Mouse (Mus musculus): Measurements from ENCODE around the gene Trim2.

Gene Trim2

GRCm38 (mm10) chr3:84220748-84221147, 85.9 kb downstream of the Trim2 start:
- no peak for DNase-seq (ENCODE audit: low read depth, low spot score)

GRCm38 (mm10) chr3:84220326-84220725, 86.4 kb downstream of the Trim2 start:
- DNase-seq (ENCODE audit: low read depth, low spot score), result no peak

GRCm38 (mm10) chr3:84219720-84220273, 86.9 kb downstream of the Trim2 start:
- DNase-seq (ENCODE audit: low read depth, low spot score), result no peak

- no peak for DNase-seq (ENCODE audit: low read depth, low spot score)
These were observed 87.4 kb downstream of the Trim2 start for GRCm38 (mm10) chr3:84219166-84219710.

GRCm38 (mm10) chr3:84218498-84218897, 88.2 kb downstream of the Trim2 start:
- no peak for DNase-seq (ENCODE audit: low read depth, low spot score)

- DNase-seq (ENCODE audit: low read depth, low spot score), result no peak
These were observed 88.7 kb downstream of the Trim2 start for GRCm38 (mm10) chr3:84217961-84218351.

GRCm38 (mm10) chr3:84217118-84217960, 89.3 kb downstream of the Trim2 start:
- DNase-seq (ENCODE audit: low read depth, low spot score), result no peak

- DNase-seq (ENCODE audit: low read depth, low spot score), result no peak
These were observed 90.8 kb downstream of the Trim2 start for GRCm38 (mm10) chr3:84215743-84216360.

GRCm38 (mm10) chr3:84215253-84215652, 91.4 kb downstream of the Trim2 start:
- no peak for DNase-seq (ENCODE audit: low read depth, low spot score)

GRCm38 (mm10) chr3:84214501-84214900, 92.2 kb downstream of the Trim2 start:
- no peak for DNase-seq (ENCODE audit: low read depth, low spot score)

- no peak for DNase-seq (ENCODE audit: low read depth, low spot score)
These were observed 95.3 kb downstream of the Trim2 start for GRCm38 (mm10) chr3:84211340-84211875.

GRCm38 (mm10) chr3:84208917-84209513, 97.7 kb downstream of the Trim2 start:
- no peak for DNase-seq (ENCODE audit: low read depth, low spot score)

GRCm38 (mm10) chr3:84208475-84208874, 98.2 kb downstream of the Trim2 start:
- no peak for DNase-seq (ENCODE audit: low read depth, low spot score)

- DNase-seq (ENCODE audit: low read depth, low spot score), result no peak
These were observed 99.3 kb downstream of the Trim2 start for GRCm38 (mm10) chr3:84207366-84207765.

- DNase-seq (ENCODE audit: low read depth, low spot score), result no peak
These were observed 100.6 kb downstream of the Trim2 start for GRCm38 (mm10) chr3:84206106-84206505.

GRCm38 (mm10) chr3:84205650-84206049, 101.0 kb downstream of the Trim2 start:
- DNase-seq (ENCODE audit: low read depth, low spot score), result no peak

GRCm38 (mm10) chr3:84204640-84205039, 102.0 kb downstream of the Trim2 start:
- DNase-seq (ENCODE audit: low read depth, low spot score), result no peak

- no peak for DNase-seq (ENCODE audit: low read depth, low spot score)
These were observed 105.9 kb downstream of the Trim2 start for GRCm38 (mm10) chr3:84200559-84201420.

- no peak for DNase-seq (ENCODE audit: low read depth, low spot score)
These were observed 107.2 kb downstream of the Trim2 start for GRCm38 (mm10) chr3:84199516-84199915.

GRCm38 (mm10) chr3:84198229-84198628, 108.4 kb downstream of the Trim2 start:
- no peak for DNase-seq (ENCODE audit: low read depth, low spot score)

GRCm38 (mm10) chr3:84193881-84194280, 112.8 kb downstream of the Trim2 start:
- DNase-seq (ENCODE audit: low read depth, low spot score), result no peak
